Mouse (Mus musculus): ENCODE measurements around the gene Mblac2. TPM values are rescaled to one million over a fixed set of nuclear protein-coding genes. Genes with fewer than 3 reads are reported as not detected.
A peak's percentile ranks its signal among the peaks of the same experiment; 100 is the strongest.

Gene Mblac2
- polyA plus RNA-seq, 1 experiment from 2014 or later = 55.4 TPM

DNA sequence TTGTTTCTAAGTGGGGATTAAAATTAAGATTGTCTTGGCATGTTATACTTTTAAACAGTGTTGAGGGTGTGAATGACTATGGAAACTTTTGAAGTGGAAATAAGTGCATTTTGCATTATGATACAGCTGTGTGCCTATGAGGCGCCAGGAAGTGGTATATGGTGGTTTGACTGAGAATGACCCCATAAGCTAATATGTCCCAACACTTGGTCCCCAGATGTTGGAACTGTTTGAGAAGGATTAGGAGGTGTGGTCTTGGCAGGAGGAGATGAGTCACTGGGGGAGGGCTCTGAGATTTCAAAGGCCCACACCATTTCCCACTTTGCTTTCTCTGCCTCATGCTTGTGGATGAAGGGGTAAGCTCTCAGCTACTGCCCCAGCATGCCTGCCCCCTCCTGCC, 44.2 kb downstream of the Mblac2 start:
- Histone ChIP-seq H3K27me3 (ENCODE audit: control insufficient read depth, insufficient read depth, low read depth, low read length) (no peaks in the 10 kb centered on the region), H3K4me2 (ENCODE audit: low read length) (no peak overlapping the region), H3K4me1 (ENCODE audit: control insufficient read depth, insufficient read depth, low read length) (no peaks in the 10 kb centered on the region), H3K27ac (ENCODE audit: low read length) (no peak overlapping the region), H3K4me3 (ENCODE audit: low read depth, low read length) (no peak overlapping the region), H3K9ac (ENCODE audit: low read depth, low read length) (no peak overlapping the region), H3K9me3 (replicated peaks; ENCODE audit: control insufficient read depth, low read length, poor library complexity, severe bottlenecking) (no peaks in the 10 kb centered on the region), H3K36me3 (ENCODE audit: control insufficient read depth, insufficient read depth, low read length) (no peaks in the 10 kb centered on the region)
- ATAC-seq = no peak
- WGBS = 92% methylated on average over 1 of the region's 1 CpGs

DNA sequence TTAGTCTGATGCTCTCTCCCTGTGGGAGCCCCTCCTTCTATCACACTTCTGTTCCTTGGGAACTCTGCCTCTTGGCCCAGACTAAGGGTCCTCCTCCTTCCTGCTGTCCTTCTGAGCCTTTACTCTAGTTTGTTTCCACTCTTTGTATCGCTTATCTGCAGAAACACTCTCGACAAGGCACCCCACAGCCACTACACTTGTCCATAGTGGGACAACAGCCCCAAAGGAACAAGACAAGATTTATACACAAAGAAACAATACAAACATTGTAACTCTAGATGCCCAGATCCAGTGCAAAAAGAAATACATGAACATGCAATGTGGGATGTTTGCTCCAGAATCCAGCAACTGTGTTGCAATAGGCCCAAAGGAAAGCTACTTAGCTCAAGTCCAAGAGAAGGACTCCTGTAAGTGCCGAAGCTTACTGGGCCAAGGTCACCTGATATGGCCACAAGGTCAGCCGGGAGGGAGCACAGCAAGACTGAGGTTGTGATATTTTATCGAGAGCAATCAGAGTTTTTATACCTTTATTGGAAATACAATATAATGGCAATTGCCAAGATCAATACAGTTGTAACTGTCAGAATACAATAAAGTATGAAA, 46.0 kb downstream of the Mblac2 start:
- H3K4me1 ChIP-seq (ENCODE audit: control insufficient read depth, insufficient read depth, low read length) = no peaks in the 10 kb centered on the region
- no peaks in the 10 kb centered on the region for H3K36me3 ChIP-seq (ENCODE audit: control insufficient read depth, insufficient read depth, low read length)
- no peak for ATAC-seq
- H3K9ac ChIP-seq (ENCODE audit: low read depth, low read length) = no peak overlapping the region
- H3K4me3 ChIP-seq (ENCODE audit: low read depth, low read length) = no peak overlapping the region
- no peak overlapping the region for H3K27ac ChIP-seq (ENCODE audit: low read length)
- no peak overlapping the region for H3K4me2 ChIP-seq (ENCODE audit: low read length)
- H3K27me3 ChIP-seq (ENCODE audit: control insufficient read depth, insufficient read depth, low read depth, low read length) = no peaks in the 10 kb centered on the region
- H3K9me3 ChIP-seq (replicated peaks; ENCODE audit: control insufficient read depth, low read length, poor library complexity, severe bottlenecking) = no peaks in the 10 kb centered on the region
- WGBS = 90% methylated on average over 5 of the region's 5 CpGs

DNA sequence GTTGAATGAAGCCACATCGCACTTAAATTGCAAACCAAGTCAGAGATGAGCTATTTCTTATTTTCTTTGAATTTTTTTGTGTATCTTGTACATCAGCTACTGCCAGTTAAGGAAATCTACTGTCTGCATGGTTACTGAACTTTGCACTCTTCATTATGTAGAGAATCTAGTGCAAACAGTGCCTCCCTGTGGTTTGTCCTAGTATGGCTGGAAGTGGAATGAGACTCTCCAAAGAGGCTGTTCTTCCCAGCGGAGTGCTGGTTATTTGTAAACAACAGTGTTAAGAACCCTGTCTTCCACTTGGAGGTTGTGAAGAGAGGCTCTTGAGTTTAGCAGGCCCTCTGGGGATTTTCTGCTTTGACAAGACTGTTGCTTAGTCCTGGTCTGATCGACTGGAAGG, 49.2 kb downstream of the Mblac2 start:
- Histone ChIP-seq H3K4me3 (ENCODE audit: low read depth, low read length) (no peak overlapping the region), H3K4me1 (ENCODE audit: control insufficient read depth, insufficient read depth, low read length) (no peaks in the 10 kb centered on the region), H3K27me3 (ENCODE audit: control insufficient read depth, insufficient read depth, low read depth, low read length) (no peaks in the 10 kb centered on the region), H3K36me3 (ENCODE audit: control insufficient read depth, insufficient read depth, low read length) (no peaks in the 10 kb centered on the region), H3K4me2 (ENCODE audit: low read length) (no peak overlapping the region), H3K9ac (ENCODE audit: low read depth, low read length) (no peak overlapping the region), H3K9me3 (replicated peaks; ENCODE audit: control insufficient read depth, low read length, poor library complexity, severe bottlenecking) (no peaks in the 10 kb centered on the region), H3K27ac (ENCODE audit: low read length) (no peak overlapping the region)
- WGBS = 36% methylated on average over 3 of the region's 3 CpGs
- peak; percentile 34; the same call in 1 of the 2 replicates for ATAC-seq

DNA sequence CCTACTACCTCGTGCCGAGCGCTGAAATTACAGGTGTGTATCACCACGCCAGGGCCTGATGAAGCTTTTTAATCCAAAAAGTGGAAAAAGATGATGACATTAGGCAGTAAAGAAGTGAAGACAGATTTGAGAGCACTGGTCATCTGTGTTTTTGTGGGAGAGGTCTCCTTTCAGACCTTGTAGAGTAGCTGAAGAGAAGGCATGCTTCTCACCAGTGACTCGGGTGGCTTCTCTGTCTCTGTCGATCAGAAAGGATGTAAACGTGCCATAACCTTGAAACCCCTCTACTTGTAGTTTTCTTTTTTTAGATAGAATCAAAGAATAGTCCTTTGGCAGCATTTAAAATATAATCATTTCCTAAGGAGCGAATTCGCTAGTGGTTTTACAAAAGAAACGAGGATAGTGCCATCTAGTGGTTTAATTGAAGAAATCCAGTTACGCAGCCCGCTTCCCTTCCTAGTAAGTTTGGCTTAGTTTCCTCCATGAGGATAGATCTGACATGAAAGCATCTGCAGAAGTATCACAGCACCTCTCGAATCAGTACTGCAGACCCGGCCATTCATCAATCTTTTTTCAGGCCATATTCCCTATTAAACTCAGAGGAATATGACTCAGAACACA, 50.5 kb downstream of the Mblac2 start:
- H3K36me3 ChIP-seq (ENCODE audit: control insufficient read depth, insufficient read depth, low read length) = no peaks in the 10 kb centered on the region

DNA sequence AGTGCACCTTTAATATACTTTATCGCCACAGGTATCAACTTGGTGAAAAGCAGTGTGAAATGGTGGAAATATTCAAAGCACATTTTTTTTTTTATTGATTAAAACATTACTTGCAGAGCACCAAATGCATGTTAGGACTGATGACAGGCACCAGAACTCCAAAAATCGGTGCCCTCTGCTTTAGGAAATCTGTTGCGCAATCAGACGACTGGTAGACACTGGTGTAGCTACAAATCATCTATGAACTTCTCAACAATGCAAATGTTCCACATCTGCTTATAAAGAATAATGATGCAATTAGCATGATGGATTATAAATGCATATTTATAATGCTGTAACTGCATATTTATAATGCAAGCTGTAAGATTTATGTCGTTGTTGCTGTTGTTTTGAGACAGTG, 53.0 kb downstream of the Mblac2 start:
- no peak overlapping the region for H3K4me2 ChIP-seq (ENCODE audit: low read length)
- no peaks in the 10 kb centered on the region for H3K27me3 ChIP-seq (ENCODE audit: control insufficient read depth, insufficient read depth, low read depth, low read length)
- no peak overlapping the region for H3K9ac ChIP-seq (ENCODE audit: low read depth, low read length)
- H3K9me3 ChIP-seq (replicated peaks; ENCODE audit: control insufficient read depth, low read length, poor library complexity, severe bottlenecking) = no peaks in the 10 kb centered on the region
- ATAC-seq = no peak
- H3K27ac ChIP-seq (ENCODE audit: low read length) = no peak overlapping the region
- 84% methylated on average over 5 of the region's 5 CpGs for WGBS
- H3K4me3 ChIP-seq (ENCODE audit: low read depth, low read length) = no peak overlapping the region
- H3K36me3 ChIP-seq (ENCODE audit: control insufficient read depth, insufficient read depth, low read length) = no peaks in the 10 kb centered on the region
- no peaks in the 10 kb centered on the region for H3K4me1 ChIP-seq (ENCODE audit: control insufficient read depth, insufficient read depth, low read length)

More for the DNA sequence above, 50.5 kb downstream of the Mblac2 start:
- H3K4me1 ChIP-seq (ENCODE audit: control insufficient read depth, insufficient read depth, low read length) = no peaks in the 10 kb centered on the region
- H3K4me2 ChIP-seq (ENCODE audit: low read length) = peak overlapping the region; percentile 44
- no peak overlapping the region for H3K9ac ChIP-seq (ENCODE audit: low read depth, low read length)
- H3K4me3 ChIP-seq (ENCODE audit: low read depth, low read length) = no peak overlapping the region
- ATAC-seq = peak; percentile 72
- H3K27ac ChIP-seq (ENCODE audit: low read length) = no peak overlapping the region
- 29% methylated on average over 14 of the region's 14 CpGs for WGBS
- no peaks in the 10 kb centered on the region for H3K27me3 ChIP-seq (ENCODE audit: control insufficient read depth, insufficient read depth, low read depth, low read length)
- H3K9me3 ChIP-seq (replicated peaks; ENCODE audit: control insufficient read depth, low read length, poor library complexity, severe bottlenecking) = no peaks in the 10 kb centered on the region

DNA sequence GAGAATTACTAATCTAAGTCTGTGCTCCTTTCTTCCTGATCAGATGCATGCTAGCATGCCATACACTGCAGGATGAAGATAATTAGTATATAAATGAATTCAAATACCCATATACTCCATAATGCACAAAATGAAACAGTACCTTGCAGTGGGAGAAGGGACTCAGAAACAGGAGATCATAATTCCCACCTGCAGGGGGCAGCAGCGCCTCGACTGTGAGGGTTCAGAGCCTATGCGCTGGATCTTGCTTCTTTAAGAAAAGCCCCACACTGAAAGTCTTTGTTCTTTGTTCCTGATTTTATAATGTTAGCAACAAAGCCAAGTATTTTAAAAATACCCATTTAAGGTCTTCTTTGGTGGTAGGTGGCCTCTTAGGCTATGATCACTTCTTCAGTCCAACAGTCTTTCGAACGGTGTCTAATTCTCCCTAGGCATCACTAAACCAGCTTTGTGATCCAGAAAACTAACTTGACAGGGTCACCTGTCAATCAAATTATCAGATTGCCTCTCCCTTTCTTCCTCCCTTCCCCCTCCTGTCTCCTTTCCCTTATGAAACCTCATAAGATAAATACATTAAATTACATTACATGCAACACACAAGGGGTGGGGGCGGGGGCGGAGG, 56.0 kb downstream of the Mblac2 start:
- no peaks in the 10 kb centered on the region for H3K27me3 ChIP-seq (ENCODE audit: control insufficient read depth, insufficient read depth, low read depth, low read length)
- H3K4me2 ChIP-seq (ENCODE audit: low read length) = no peak overlapping the region
- no peak overlapping the region for H3K9ac ChIP-seq (ENCODE audit: low read depth, low read length)
- no peaks in the 10 kb centered on the region for H3K4me1 ChIP-seq (ENCODE audit: control insufficient read depth, insufficient read depth, low read length)
- ATAC-seq = peak; percentile 87
- no peaks in the 10 kb centered on the region for H3K9me3 ChIP-seq (replicated peaks; ENCODE audit: control insufficient read depth, low read length, poor library complexity, severe bottlenecking)
- no peaks in the 10 kb centered on the region for H3K36me3 ChIP-seq (ENCODE audit: control insufficient read depth, insufficient read depth, low read length)
- H3K4me3 ChIP-seq (ENCODE audit: low read depth, low read length) = no peak overlapping the region
- 70% methylated on average over 7 of the region's 7 CpGs for WGBS
- H3K27ac ChIP-seq (ENCODE audit: low read length) = no peak overlapping the region

DNA sequence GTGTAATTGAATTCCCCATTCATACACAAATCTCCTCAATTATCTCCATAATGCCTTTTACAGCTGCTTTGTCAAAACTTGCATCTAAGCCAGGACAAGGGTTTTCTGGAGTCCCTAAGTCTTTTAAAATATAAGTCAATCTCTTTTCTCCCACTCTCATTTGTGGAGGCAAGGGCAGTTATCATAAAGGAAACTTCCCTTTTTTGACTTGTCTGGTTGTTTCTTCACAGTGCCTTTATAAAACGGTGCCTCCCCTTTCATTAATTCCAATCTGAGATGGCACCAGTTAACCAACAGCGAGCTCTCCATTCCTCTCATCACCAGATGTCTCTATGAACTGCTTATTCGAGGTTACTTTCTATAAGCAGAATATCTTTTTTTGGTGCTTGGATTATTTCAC, 65.1 kb downstream of the Mblac2 start:
- no peaks in the 10 kb centered on the region for H3K27me3 ChIP-seq (ENCODE audit: control insufficient read depth, insufficient read depth, low read depth, low read length)
- 80% methylated on average over 3 of the region's 3 CpGs for WGBS
- H3K27ac ChIP-seq (ENCODE audit: low read length) = no peak overlapping the region
- no peak overlapping the region for H3K4me3 ChIP-seq (ENCODE audit: low read depth, low read length)
- H3K4me2 ChIP-seq (ENCODE audit: low read length) = no peak overlapping the region
- ATAC-seq = no peak
- no peaks in the 10 kb centered on the region for H3K4me1 ChIP-seq (ENCODE audit: control insufficient read depth, insufficient read depth, low read length)
- H3K9me3 ChIP-seq (replicated peaks; ENCODE audit: control insufficient read depth, low read length, poor library complexity, severe bottlenecking) = no peaks in the 10 kb centered on the region
- no peaks in the 10 kb centered on the region for H3K36me3 ChIP-seq (ENCODE audit: control insufficient read depth, insufficient read depth, low read length)
- H3K9ac ChIP-seq (ENCODE audit: low read depth, low read length) = no peak overlapping the region

DNA sequence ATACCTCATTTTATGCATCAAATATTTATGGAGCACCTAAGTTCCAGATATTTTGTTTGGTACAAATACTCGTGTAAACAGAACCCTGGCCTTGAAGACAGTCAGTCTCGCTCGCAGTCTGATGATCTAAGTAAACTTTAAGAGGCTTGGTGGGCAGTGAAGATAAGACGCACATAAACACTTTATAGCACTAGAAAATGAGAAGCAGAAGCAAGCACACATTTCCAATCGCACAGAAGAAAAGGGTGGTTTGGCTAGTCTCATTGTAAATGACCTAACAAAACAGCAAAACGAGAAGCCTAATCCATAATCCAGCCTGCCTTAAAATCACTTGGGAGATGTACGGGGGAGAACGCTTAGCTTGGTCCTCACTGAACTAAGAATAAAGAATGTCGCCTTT, 71.3 kb downstream of the Mblac2 start:
- 35% methylated on average over 9 of the region's 9 CpGs for WGBS
- Histone ChIP-seq H3K4me2 (ENCODE audit: low read length) (peak overlapping the region; percentile 68), H3K27me3 (ENCODE audit: control insufficient read depth, insufficient read depth, low read depth, low read length) (no peaks in the 10 kb centered on the region), H3K4me3 (ENCODE audit: low read depth, low read length) (peak overlapping the region; percentile 76), H3K4me1 (ENCODE audit: control insufficient read depth, insufficient read depth, low read length) (peaks cover 20% of the 10 kb centered on the region), H3K9me3 (replicated peaks; ENCODE audit: control insufficient read depth, low read length, poor library complexity, severe bottlenecking) (no peaks in the 10 kb centered on the region), H3K27ac (ENCODE audit: low read length) (peak overlapping the region; percentile 100), H3K36me3 (ENCODE audit: control insufficient read depth, insufficient read depth, low read length) (no peaks in the 10 kb centered on the region), H3K9ac (ENCODE audit: low read depth, low read length) (peak overlapping the region; percentile 68)
- no peak for ATAC-seq

DNA sequence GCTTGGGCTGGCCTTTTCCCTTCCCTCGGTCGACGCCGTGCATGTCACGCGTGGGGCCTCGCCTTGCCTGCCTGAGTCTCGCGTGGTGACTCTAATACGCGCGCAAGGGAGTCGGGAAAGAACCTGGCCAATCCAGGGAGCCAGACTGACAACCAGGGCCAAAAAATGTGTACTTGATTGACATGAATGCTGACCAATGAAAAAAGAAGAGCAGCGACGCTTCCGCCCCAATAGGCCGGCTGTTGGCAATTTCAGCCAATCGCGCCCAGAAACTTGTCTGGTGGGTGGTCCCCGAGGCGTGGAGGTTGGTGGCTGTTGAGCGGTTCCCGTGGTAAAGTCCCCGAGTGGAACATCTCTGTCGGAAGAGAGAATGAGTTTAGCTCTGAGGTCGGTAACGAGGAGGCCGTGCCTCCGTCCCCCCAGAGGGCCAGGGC, 71.8 kb downstream of the Mblac2 start, which contains the start of gene Cetn3:
Gene Cetn3 (plus strand): TSS at position 107 of the 434 bp plus-strand sequence.
- under 1% methylated on average over 29 of the region's 29 CpGs for WGBS
- no peaks in the 10 kb centered on the region for H3K9me3 ChIP-seq (replicated peaks; ENCODE audit: control insufficient read depth, low read length, poor library complexity, severe bottlenecking)
- ATAC-seq = peak; percentile 95
- peaks cover 20% of the 10 kb centered on the region for H3K4me1 ChIP-seq (ENCODE audit: control insufficient read depth, insufficient read depth, low read length)
- no peaks in the 10 kb centered on the region for H3K27me3 ChIP-seq (ENCODE audit: control insufficient read depth, insufficient read depth, low read depth, low read length)
- H3K9ac ChIP-seq (ENCODE audit: low read depth, low read length) = peak within 1 kb of the TSS; percentile 89
- peak within 1 kb of the TSS; percentile 100 for H3K27ac ChIP-seq (ENCODE audit: low read length)
- peak within 1 kb of the TSS; percentile 76 for H3K4me3 ChIP-seq (ENCODE audit: low read depth, low read length)
- no peaks in the 10 kb centered on the region for H3K36me3 ChIP-seq (ENCODE audit: control insufficient read depth, insufficient read depth, low read length)
- peak within 1 kb of the TSS; percentile 68 for H3K4me2 ChIP-seq (ENCODE audit: low read length)

All from midbrain, embryonic 16.5 days (tissue).